Mouse (Mus musculus): ENCODE measurements around the gene Rbfox2.
A peak's percentile ranks its signal among the peaks of the same experiment; 100 is the strongest.
"Not testable (repeated sequence)": the region's sequence is repeated elsewhere in the genome, so short reads cannot be mapped to it uniquely, and the experiment has no call there.

Rbfox2 gene

DNA sequence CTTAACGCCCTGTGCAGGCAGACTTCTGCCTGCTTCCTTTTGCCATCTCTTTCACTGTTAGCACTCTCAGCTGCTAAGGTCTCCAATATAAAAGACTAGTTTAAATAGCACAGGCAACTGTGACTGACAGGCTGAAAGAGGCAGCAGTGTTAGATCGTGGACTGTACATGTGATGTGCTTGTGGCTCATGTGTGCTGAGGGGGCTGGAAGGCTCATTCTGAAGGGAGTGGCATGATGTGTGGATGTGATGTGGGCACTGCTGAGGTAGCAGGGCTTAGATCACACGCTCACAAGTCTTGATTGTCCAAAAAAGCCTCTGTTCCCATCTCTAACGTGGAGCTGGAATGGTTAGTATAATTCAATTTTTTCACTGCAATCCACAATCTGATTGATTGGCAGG, 215.4 kb downstream of the Rbfox2 start:
- no peak for DNase-seq

DNA sequence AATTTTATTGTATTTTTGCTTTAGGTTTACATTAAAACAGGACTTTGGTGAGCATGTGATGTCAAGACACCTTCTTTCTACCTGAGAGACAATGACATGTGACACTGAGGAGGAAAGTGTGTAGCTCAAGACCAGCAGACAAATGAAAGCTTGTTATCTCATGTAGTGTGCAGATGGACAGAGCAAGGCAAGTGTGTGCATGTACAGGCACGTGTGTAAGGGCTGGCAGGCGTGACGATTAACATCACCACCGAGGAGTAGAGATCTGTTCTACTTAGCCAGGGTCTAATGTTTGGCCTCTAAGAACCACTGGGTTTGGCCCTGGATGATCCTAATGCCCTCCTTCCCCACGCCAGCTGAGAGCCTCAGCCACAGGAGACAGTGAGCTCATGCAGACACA, 216.3 kb downstream of the Rbfox2 start:
- DNase-seq, result no peak

GRCm38 (mm10) chr15:77089249-77089648, 217.6 kb downstream of the Rbfox2 start:
- DNase-seq, result no peak

- no peak for DNase-seq
Measured at GRCm38 (mm10) chr15:77086488-77086887, 220.3 kb downstream of the Rbfox2 start.

DNA sequence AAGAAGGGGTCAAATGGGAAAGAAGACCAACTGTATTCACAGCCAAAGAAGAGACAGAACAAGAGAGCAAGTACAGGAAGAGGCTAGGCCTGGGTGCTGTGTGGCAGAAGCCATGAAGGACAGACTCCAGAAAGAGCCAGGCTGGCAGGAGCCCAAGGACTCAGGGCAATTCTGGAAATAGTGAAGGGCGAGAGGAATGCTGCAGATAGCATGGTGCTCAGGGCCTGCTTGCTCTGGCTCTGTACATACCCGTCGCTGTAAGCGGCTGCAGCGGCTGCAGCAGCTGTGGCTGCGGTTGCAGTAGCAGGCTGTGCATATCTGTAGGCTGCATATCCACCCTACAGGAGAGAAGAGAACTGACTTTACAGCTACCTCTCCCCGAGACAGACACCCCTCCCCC, 221.0 kb downstream of the Rbfox2 start:
- DNase-seq, result no peak

DNA sequence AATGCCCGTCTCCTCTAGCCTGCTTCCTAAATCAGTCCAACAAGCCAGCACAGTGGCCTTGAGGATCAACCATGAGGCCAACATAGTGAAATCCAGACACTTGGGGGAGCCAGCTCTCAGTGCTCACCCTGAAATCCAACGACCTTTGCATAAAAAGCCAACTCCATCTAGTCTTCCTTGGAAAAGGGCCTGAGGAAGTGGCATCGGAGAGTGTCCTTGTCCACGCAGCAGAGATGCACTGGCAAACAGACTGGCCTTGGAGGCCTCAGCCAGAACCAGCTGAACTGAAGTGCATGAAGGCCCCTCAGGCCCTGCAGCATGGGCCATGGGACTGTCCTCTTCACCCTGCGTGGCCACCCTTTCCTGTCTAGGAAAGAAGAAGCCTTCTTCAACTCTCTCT, 225.3 kb downstream of the Rbfox2 start:
- DNase-seq, result no peak

GRCm38 (mm10) chr15:77080684-77081254, 226.0 kb downstream of the Rbfox2 start:
- no peak for DNase-seq

- no peak for DNase-seq
Measured at GRCm38 (mm10) chr15:77079890-77080361, 226.9 kb downstream of the Rbfox2 start.

GRCm38 (mm10) chr15:77079256-77079822, 227.5 kb downstream of the Rbfox2 start:
- no peak for DNase-seq

DNA sequence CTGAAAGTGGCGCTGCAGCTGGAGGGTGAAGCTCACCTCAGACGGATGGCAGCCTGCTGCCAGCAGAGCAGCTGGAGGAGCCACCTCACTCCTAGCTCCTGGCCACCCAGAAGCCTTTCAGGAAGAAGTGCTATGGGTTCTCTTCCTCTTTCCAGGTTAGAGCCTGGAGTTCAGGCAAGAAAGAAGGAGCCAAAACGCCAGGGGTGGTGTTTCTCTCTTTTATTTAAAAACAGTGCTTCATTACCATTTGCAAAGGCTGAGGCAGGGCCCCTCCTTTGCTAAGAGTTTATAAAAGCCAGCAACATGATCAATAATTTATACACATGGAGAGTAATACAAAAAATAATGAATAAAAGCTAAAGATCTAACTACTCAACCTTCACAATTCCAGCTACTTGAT, 228.0 kb downstream of the Rbfox2 start:
- DNase-seq, result no peak

- DNase-seq, result no peak
Measured at GRCm38 (mm10) chr15:77077906-77078305, 228.9 kb downstream of the Rbfox2 start.

DNA sequence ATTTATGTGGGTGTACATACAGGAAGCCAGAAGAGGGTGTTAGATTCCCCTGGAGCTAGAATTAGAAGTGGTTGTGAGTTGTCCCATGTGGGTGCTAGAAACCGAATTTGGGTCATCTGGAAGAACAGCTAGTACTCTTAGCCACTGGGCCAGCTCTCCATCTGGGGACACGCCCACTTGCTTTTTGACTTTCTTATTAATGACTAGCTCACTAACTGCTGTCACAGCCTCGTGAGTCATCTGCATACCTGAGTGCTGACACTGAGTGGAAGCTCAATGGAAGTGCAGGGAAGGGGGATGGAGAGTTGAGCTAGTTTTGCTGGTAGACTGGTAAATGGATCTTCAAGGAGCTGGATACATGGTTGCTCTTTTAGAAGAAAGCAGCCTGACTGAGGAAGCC, 230.3 kb downstream of the Rbfox2 start:
- no peak for DNase-seq

DNA sequence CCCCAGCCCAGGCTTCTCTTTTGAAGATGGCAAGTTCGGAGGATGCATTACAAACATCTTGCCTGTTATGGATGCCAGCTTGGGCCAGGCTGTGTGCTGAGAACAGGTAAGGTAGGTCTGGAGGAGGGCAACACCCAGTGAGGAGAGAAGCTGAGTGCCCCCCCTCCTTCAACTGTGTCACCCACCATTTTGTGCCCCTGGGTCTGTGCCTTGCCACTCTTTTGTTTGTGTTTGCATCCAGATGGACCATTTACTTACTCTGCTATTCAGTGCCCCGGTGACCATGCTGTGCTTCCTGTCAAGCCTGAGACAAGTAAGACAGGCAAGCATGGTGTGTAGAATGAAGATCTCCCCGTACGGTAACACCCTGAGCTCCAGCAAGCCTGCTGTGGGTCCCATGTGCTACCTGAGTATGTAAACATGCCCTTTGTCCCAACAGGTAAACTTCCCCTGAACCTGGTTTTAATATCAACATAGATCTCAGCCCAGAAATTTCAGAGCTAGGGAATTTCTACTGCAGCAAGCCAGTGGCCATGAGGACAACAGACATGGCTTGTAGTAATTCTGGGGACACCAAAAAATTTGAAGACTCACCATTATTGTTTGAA, 234.1 kb downstream of the Rbfox2 start:
- DNase-seq, result no peak

DNA sequence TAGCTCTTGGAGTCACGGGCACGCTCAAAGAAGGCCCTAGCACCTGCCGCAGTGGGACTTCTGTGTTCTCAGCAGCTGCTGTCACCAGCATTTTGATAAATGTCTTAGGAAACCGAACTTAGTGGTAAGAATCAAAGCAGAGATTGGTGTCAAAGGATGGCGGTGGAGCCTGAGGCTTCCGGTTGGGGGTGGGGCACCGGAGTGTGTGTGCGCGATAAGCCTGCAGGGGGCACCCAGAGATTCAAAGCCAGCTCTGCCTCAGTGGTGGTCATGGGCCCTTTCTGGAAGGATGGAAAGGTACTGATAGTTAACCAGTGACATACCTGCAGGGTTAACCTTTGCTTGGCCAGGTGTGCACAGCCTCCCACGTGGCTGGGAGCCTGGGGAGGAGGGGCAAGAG, 235.3 kb downstream of the Rbfox2 start:
- peak; percentile 67 for DNase-seq

DNA sequence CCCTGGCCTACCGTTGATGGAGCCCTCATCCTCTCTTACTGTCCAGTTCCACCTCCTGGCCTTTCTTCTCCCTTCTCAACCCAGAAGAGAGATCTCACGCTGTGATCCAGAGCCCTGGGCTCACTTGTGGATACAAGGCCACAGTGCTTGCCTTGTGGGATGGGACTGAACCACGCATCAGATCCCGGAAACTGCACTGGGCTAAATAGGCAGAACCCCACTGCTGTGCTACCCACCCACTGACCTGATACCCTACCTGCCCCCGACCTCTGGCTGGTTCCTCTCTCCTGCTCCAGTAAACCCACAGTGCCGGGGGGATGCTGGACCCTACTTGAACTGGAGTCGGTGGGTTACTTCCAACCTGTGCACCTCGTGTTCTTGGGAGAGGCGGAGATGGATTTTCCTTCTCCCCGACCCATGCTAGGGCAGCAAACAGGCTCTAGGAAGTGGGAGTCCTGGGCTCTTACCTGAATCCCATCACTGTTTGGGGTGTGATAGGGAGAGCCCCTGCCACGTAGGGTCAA, 236.0 kb downstream of the Rbfox2 start:
- no peak for DNase-seq

GRCm38 (mm10) chr15:77069019-77069418, 237.8 kb downstream of the Rbfox2 start:
- no peak for DNase-seq

DNA sequence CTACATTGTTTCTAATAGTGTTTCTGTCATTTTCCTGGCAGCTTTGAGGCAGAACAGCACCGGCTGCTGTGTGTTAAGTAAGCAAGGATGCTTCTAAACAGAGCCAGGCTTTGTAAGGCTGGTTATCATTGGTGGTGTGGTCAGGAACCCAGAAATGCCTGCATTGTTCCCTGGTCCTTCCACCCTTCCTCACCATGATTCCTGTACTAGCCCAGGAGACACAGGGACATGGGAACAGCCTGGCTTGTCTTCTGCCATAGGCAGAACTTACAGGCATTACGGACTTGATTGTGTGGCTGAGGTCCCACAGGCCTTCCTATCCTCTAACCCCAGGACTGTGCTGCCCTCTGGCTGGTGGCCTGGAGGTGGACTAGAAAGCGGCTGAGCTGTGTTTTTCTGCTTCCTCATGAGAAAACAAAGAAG, 238.4 kb downstream of the Rbfox2 start:
- DNase-seq, result no peak

GRCm38 (mm10) chr15:77066233-77066632, 240.6 kb downstream of the Rbfox2 start:
- no peak for DNase-seq

DNA sequence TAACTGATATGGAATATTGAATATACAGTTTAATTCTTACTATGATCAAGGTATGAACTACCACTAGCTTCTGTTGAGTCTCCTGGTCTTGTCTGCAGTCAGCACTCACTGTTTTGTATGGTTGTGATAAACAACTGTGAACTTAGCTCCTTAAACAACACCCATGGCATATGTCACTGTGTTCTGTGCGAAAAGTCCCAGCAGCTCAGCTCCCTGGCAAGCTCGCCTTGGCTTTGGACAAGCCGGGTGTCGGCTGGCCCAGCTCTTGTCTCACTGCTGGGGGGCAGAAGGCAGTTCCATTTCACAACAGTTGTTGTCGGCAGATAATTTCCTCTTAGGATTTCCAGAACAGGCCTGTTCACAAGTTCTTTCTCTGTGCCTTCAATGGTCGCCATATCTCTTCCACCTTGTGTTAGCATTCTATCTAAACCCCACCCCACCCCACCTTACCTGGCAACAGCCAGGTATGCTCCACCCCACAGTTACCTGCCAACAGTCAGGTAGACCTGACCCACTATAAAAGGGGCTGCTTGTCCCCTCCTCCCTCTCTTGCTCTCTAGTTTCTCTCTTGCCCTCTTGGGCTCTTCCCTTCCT, 241.4 kb downstream of the Rbfox2 start:
- no peak for DNase-seq

DNA sequence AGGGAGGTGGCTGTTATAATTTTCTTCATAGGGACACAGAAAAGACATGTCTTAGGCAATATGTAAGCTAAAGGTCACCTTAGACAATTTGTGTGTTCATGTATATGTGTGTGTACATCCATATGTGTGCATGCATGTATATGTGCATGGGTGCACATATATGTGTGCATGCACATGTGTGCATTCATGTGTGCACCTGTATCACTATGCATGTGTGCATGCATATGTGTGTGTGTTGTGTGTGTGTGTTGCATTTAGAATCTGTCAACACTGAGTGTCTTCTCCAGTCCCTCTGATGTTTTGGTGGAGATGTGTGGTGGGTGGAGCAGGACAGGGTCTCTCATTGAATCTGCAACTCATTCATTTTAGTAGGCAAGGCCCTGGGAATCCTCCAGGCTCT, 244.1 kb downstream of the Rbfox2 start:
- no peak for DNase-seq

GRCm38 (mm10) chr15:77059416-77059815, 247.4 kb downstream of the Rbfox2 start:
- DNase-seq, result not testable (repeated sequence)

- no peak for DNase-seq
Measured at GRCm38 (mm10) chr15:77058566-77058965, 248.2 kb downstream of the Rbfox2 start.

- DNase-seq, result no peak
Measured at GRCm38 (mm10) chr15:77056791-77057051, 250.1 kb downstream of the Rbfox2 start.

All from embryo, embryonic 11 days (tissue).